Mouse (Mus musculus) spleen, postnatal 4 days (tissue): ENCODE measurements around the gene Mylip.
A peak's percentile ranks its signal among the peaks of the same experiment; 100 is the strongest.

Source experiments
- DNase-seq, 2 experiments: peaks; one replicate each; pipeline ENCODE4 v3.0.0; 2022; ENCODE audit warnings: low spot score in 2 of 2

The Mylip gene

DNA sequence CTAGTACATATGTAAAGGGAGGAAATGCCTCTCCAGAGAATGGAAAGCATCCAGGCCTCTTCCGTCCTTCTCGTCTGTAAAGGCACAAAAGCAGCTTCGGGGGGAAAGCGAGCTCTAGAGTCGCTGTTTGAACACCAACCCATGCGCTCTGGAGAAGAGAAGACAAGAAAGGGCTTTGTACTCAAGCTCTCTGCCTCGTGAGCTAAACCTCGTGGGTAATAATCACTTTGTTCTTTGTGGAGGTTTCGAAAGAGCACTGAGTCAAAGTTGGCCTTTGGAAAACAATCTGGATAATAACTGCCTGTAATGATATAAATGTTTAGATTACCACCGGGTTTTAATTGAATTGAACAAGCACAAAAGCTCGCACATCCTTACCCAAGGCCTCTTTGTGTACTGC lies 39.7 kb downstream of the Mylip start:
- DNase-seq: no peak

DNA sequence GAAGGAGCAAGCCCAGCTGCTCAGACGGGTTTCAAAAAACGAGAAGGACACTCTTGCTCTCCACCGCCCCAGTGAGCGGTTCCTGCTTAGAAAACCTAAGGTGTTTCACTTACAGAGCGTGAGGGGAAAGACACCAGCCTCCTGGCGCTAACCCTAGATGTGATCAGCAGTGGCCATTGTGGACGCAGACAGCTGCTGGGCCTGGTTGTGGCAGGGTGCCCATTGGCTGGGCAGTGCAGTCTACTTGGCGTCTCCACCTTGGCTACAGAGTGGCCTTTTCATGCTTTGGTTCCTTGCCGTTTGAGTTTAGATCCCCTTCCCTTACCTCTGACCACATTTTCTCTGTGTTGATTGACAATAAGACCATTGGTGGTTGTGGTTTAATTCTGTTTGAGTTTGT lies 47.6 kb downstream of the Mylip start:
- no peak for DNase-seq

GRCm38 (mm10) chr13:45438853-45439252 lies 49.3 kb downstream of the Mylip start:
- DNase-seq: no peak

- DNase-seq: no peak
These were observed 50.7 kb downstream of the Mylip start for GRCm38 (mm10) chr13:45440226-45440625.

DNA sequence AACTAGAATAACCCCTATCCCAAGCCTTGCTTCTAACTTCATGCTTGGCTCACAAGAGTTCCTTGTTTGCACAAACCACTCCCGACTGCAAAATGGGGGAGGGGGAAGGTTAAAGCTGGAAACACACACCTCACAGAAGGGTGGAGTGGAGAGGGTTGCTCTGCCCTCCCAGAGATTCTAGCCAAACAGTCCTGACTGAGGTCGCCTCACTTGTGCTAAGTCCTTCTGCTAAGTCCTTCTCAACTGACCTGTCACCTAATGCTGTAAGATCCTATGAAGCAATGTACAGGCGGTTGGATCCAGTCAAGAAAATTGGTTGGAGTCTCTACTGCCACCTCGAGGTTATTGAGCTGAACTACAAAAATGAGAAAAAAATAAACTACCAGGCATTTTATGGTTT lies 52.9 kb downstream of the Mylip start:
- DNase-seq: no peak

DNA sequence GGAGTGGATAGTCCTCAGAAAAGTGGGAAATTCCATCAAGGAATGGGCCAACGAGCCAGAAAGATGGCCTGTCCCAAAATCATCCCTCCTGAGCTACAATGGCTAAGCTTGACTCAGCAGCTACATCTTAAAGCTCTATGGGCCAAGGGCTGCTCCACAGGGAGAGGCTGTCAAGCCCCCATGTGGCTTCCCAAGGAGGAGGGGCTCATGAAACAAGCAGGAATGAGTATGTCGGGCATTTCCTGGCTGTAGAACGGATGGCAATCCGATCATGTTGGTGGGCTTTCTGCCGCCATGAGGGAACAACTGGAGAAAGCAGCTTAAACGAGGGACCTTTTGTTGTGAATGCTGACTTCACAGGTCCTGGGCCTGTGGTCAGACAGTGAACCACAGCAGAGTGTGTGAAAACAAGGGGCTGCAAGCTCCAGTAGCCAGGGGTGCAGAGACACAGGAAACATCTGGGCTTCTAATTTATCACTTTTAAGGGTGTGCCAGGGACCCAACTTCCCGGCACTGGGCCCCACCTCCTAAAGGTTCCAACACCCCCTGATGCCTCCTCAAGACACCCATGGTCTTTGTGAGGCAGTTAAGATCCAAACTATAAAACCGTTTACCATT lies 53.5 kb downstream of the Mylip start:
- peak; percentile 37 to 72 for DNase-seq

DNA sequence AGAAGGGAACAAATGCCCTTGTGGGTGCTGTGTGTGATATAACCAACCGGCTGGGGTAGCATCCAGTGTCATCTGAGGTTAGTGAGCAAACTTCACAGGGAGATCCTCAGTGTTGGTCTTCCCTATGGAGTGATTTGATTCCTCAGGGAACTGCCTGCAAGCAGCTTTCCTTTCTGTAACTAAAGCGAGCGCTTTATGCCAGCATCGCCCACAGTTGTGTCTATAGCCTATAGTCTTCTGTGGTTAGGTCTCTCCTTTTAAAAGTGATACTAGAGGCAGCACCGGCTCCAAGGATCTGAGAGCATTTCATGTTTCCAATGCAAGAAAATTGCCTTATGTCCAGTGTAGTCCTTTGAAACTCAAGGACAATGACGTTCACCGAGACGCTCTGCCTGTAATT lies 54.7 kb downstream of the Mylip start:
- no peak for DNase-seq

GRCm38 (mm10) chr13:45444652-45445051 lies 55.1 kb downstream of the Mylip start:
- no peak for DNase-seq

DNA sequence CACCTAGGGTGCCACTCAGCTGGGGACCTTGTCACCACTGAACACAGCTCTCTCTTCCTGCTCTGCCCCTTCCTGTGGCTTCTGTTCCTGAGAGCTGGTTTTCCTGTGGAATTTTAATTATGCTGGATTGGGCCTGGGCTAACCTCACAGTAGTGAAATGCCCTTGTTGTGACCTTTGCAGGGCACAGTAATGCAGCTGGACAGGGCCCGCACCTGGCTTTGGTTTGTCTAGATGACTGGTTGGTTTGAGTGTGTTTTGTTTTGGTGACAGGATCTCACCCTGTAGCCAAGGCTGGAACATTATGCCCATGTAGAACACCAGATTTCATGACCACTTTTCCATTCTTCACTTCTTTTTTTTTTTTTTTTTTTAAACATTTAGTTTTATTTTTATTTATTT lies 57.1 kb downstream of the Mylip start:
- DNase-seq: no peak

- DNase-seq: no peak
These were observed 62.9 kb downstream of the Mylip start for GRCm38 (mm10) chr13:45452437-45452836.

DNA sequence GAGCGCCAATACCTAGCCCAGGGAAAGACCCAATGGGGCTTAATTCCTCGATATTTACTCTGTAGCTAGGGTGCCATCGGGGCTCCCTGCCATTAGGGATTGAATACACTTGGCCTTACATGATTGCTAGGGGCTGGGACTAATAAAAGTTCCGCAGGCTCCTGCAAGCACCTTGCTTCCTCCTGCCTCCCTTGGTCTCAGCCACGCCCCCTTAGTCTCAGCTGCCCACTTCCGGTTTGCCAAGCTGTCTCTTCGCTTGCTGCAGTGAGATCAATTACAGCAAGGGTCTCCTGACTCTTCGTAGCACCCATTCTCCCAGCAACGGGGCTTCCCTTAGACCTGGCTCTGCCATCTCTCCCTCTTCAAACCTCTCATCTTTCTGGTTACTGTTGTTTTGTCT lies 63.5 kb downstream of the Mylip start:
- DNase-seq: no peak

- no peak for DNase-seq
These were observed 64.5 kb downstream of the Mylip start for GRCm38 (mm10) chr13:45454044-45454443.

- DNase-seq: no peak
These were observed 65.1 kb downstream of the Mylip start for GRCm38 (mm10) chr13:45454641-45455040.

DNA sequence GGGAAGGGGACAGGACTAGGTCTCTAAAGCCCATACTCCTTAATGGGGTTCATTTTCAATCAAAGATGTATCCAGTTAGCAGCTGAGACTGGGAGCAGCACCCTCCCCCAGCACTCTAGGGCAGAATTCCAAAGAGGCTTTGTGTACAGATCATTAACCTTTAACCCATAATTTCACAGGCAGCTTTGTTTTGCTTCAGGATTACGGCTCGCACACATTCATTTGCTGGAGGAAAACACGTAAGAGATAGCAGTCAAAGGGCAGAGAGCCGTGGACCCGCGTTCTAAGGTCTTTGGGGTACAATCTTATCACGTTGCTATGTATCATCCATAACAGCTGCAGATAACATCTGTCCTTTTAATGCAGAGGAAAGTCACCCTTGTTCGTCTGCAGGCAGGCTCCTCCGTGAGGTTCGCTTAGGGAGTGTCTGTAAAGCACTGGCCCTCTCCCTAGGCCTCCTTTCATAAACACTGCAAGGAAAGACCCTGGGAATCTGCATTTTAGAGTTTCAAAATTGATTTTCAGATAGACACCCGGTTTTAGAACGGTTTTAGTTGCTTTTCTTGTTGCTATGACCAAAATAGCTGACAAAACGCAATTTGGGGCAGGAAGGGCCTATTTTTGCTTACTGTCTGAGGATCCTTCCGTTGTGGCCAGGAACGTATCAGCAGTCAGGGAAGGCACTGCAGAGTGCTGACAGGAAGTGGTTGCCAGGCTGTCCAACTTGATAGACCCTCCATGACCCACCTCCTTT lies 65.7 kb downstream of the Mylip start:
- no peak for DNase-seq

- DNase-seq: no peak
These were observed 66.3 kb downstream of the Mylip start for GRCm38 (mm10) chr13:45455862-45456192.

DNA sequence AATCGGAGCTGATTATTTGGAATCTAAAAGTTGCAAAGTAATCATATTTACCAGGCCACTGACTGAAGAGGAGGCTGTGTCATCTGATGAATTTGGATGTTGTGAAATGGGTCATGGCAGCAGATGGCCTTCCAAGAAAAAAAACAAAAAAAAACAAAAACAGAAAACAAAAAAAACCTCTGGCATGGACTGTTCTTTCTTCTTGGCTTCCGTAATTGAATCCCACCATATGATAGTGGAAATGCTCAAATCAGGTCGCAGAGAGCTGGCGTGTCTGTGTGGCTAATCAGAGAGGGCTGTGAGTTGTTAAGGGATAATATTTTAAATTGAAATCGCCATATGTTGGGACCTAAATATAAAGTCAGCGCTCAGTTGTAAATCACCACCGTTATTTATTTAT lies 67.9 kb downstream of the Mylip start:
- DNase-seq: no peak

DNA sequence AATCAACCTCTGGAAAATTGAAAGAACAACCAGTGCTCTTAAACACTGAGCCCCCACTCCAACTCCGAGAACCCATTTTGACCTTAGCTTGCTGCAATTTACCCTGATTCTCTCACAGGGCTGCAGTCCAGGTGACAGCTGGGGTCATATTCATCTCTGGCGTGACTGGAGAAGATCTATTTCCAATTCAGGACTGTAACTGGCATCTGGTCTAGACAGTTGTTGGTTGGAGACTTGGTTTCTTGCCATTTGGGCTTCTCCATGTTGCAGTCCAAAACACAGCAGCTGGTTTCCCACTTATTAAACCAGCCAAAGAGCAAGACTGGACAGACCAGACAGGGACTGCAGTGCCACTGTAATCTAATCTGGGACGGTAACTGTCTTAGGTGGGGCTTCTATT lies 70.6 kb downstream of the Mylip start:
- no peak for DNase-seq

GRCm38 (mm10) chr13:45461370-45461958 lies 71.9 kb downstream of the Mylip start:
- no peak for DNase-seq
